ENCODE assay signal across 8 mouse cellular contexts in genomic region chr6:61315884-61316601, GRCm38 (mm10).
DNase-seq lines count a peak whose midpoint lies in the region; ATAC-seq lines count a peak whose summit lies in the region.

No protein-coding gene starts in this region.

- ATAC-seq in limb, embryonic 11.5 days (ENCODE audit: insufficient number of reproducible peaks, low FRiP score, low TSS enrichment, low read depth) = no peak
- ATAC-seq in neural tube, embryonic 14.5 days (ENCODE audit: low read depth) = peak; percentile 77; the same call in 1 of the 2 replicates

- peaks cover 2% of the 10 kb centered on the region; the same call in 1 of the 2 replicates for H3K36me3 ChIP-seq in limb, embryonic 11.5 days (ENCODE audit: control insufficient read depth, insufficient read depth, low read length)
- no peaks in the 10 kb centered on the region for H3K36me3 ChIP-seq in neural tube, embryonic 14.5 days (ENCODE audit: control insufficient read depth, insufficient read depth, low read length)

- H3K4me1 ChIP-seq in limb, embryonic 11.5 days (ENCODE audit: control insufficient read depth, insufficient read depth, low read length) = no peaks in the 10 kb centered on the region
- H3K4me1 ChIP-seq in neural tube, embryonic 14.5 days (ENCODE audit: control insufficient read depth, insufficient read depth, low read length) = no peaks in the 10 kb centered on the region

- H3K27me3 ChIP-seq in limb, embryonic 11.5 days (ENCODE audit: control insufficient read depth, insufficient read depth, low read length) = no peaks in the 10 kb centered on the region
- H3K27me3 ChIP-seq in neural tube, embryonic 14.5 days (ENCODE audit: control insufficient read depth, insufficient read depth, low read length) = no peaks in the 10 kb centered on the region

- peak; percentile 14 for DNase-seq in gastrocnemius, postnatal 10 days
- no peak for DNase-seq in gastrocnemius, adult 8-10 months (ENCODE audit: low spot score in 2 of 2)
- DNase-seq in adrenal gland, postnatal 25 days = peak; percentile 12
- peak; percentile 13 for DNase-seq in fibroblast of lung, adult 2 months (ENCODE audit: low read depth)
- DNase-seq in kidney, adult 8-10 months = peak; percentile 15 to 27
- DNase-seq in limb, embryonic 11.5 days (ENCODE audit: low spot score) = peak; percentile 60
- DNase-seq in spleen, adult 12 weeks (ENCODE audit: low spot score) = no peak

- no peaks in the 10 kb centered on the region for H3K9me3 ChIP-seq in limb, embryonic 11.5 days (ENCODE audit: control insufficient read depth, low read length)
- no peaks in the 10 kb centered on the region for H3K9me3 ChIP-seq in neural tube, embryonic 14.5 days (ENCODE audit: control insufficient read depth, low read length)

- H3K4me2 ChIP-seq in limb, embryonic 11.5 days (ENCODE audit: low read depth, severe bottlenecking) = no peak overlapping the region
- H3K4me2 ChIP-seq in neural tube, embryonic 14.5 days (ENCODE audit: low read depth, low read length) = no peak overlapping the region

- H3K27ac ChIP-seq in limb, embryonic 11.5 days (replicated peaks; ENCODE audit: low read depth, low read length) = no peak overlapping the region
- H3K27ac ChIP-seq in neural tube, embryonic 14.5 days (ENCODE audit: low read depth, low read length) = no peak overlapping the region

- no peak overlapping the region for H3K4me3 ChIP-seq in limb, embryonic 11.5 days (ENCODE audit: low read depth, low read length)
- H3K4me3 ChIP-seq in neural tube, embryonic 14.5 days (ENCODE audit: low read depth, low read length) = no peak overlapping the region

- 24% methylated on average over 6 of the region's 6 CpGs for whole genome bisulfite sequencing in limb, embryonic 11.5 days
- WGBS in neural tube, embryonic 14.5 days = 23% methylated on average over 6 of the region's 6 CpGs

- H3K9ac ChIP-seq in limb, embryonic 11.5 days (ENCODE audit: low read length) = no peak overlapping the region
- H3K9ac ChIP-seq in neural tube, embryonic 14.5 days (replicated peaks; ENCODE audit: low read depth, low read length) = no peak overlapping the region

Comparison
In these comparisons a context has a peak if more than half of its experiments do, and no peak if none do; other contexts are left out.
1. DNase-seq: peak in gastrocnemius, postnatal 10 days (single experiment), adrenal gland, postnatal 25 days (single experiment), fibroblast of lung, adult 2 months (single experiment), kidney, adult 8-10 months (2 of 2) and limb, embryonic 11.5 days (single experiment); none in gastrocnemius, adult 8-10 months (0 of 2) and spleen, adult 12 weeks (single experiment).